Mouse (Mus musculus) intestine, embryonic 16.5 days (tissue): Measurements from ENCODE around the gene Rcsd1. TPM values are rescaled to one million over a fixed set of nuclear protein-coding genes. Genes with fewer than 3 reads are reported as not detected.

Experiments
- ATAC-seq: fragments of 200-750 bp; cut with Nextera tagmentation; 2 replicates; pipeline ENCODE4 v1.8.0; 2017; ENCODE audit warnings: moderate TSS enrichment, moderate library complexity
- H3K27ac ChIP-seq: fragments of 300-500 bp; sonication (generic); 2 replicates; pipeline ENCODE4 v1.5.1; 2014; ENCODE audit warnings: mild to moderate bottlenecking, low read length
- H3K27me3 ChIP-seq: fragments of 300-500 bp; sonication (generic); replicated peaks from 2 replicates; pipeline ENCODE4 v1.6.1; 2014; ENCODE audit warnings: low read length, control low read depth, mixed read lengths; ENCODE audit not compliant: control insufficient read depth, insufficient read depth
- H3K36me3 ChIP-seq: fragments of 300-500 bp; sonication (generic); 2 replicates; pipeline ENCODE4 v1.6.1; 2014; ENCODE audit warnings: low read length, control low read depth; ENCODE audit not compliant: control insufficient read depth, insufficient read depth
- H3K4me1 ChIP-seq: fragments of 300-500 bp; sonication (generic); 2 replicates; pipeline ENCODE4 v1.6.1; 2014; ENCODE audit warnings: low read length, control low read depth, mixed read lengths; ENCODE audit not compliant: control insufficient read depth, insufficient read depth
- H3K4me2 ChIP-seq: fragments of 300-500 bp; sonication (generic); 2 replicates; pipeline ENCODE4 v1.6.1; 2014; ENCODE audit warnings: low read depth, low read length, control low read depth
- H3K4me3 ChIP-seq: fragments of 300-500 bp; sonication (generic); 2 replicates; pipeline ENCODE4 v1.5.1; 2014; ENCODE audit warnings: mild to moderate bottlenecking, low read length
- H3K9ac ChIP-seq: fragments of 300-500 bp; sonication (generic); 2 replicates; pipeline ENCODE4 v1.6.1; 2014; ENCODE audit warnings: low read depth, low read length
- H3K9me3 ChIP-seq: fragments of 300-500 bp; sonication (generic); 2 replicates; pipeline ENCODE4 v1.6.1; 2016; ENCODE audit warnings: low read length, control low read depth; ENCODE audit not compliant: control insufficient read depth
- WGBS: fragments of 180-500 bp; shearing (Covaris S2); extraction: QIAGEN DNeasy Blood & Tissue Kit; methylation state at CpG from one replicate; pipeline ENCODE4 v1.1.7; 2014; 5-methylcytosine and 5-hydroxymethylcytosine counted together
- polyA plus RNA-seq: library from polyadenylated mRNA; unstranded; fragments of >200 nt; fragmentation: Nextera tagmentation; extraction: Ambion mirVana; gene quantifications from 2 replicates; pipeline ENCODE4 v1.2.1, GENCODE M21; 2015

The Rcsd1 gene
- polyA plus RNA-seq, 1 experiment from 2014 or later = 32.4 TPM

DNA sequence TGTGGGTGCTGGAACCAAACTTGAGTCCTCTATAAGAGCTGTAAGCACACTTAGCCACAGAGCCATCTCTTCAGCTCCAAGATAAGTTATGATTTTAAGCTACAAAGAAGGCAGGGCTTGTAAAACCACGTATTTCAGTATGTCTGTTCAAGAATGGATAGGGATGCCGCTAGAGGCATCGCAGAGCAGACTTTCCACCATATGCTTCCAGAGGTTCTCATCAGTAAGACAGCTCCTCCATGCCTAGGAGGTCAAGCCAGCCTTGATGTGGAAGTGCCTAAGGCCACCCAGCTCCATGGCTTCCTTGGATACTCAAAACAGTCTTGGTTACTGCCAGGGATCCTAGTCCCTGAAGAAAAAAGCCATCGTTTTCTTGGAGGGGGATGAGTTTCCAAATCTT lies 64.5 kb downstream of the Rcsd1 start:
- H3K36me3 ChIP-seq = no peaks in the 10 kb centered on the region
- no peak overlapping the region for H3K4me3 ChIP-seq
- ATAC-seq = no peak
- no peak overlapping the region for H3K9ac ChIP-seq
- H3K4me1 ChIP-seq = no peaks in the 10 kb centered on the region
- no peaks in the 10 kb centered on the region for H3K27me3 ChIP-seq
- no peaks in the 10 kb centered on the region for H3K9me3 ChIP-seq
- WGBS = 68% methylated on average over 4 of the region's 4 CpGs
- no peak overlapping the region for H3K4me2 ChIP-seq
- H3K27ac ChIP-seq = no peak overlapping the region

DNA sequence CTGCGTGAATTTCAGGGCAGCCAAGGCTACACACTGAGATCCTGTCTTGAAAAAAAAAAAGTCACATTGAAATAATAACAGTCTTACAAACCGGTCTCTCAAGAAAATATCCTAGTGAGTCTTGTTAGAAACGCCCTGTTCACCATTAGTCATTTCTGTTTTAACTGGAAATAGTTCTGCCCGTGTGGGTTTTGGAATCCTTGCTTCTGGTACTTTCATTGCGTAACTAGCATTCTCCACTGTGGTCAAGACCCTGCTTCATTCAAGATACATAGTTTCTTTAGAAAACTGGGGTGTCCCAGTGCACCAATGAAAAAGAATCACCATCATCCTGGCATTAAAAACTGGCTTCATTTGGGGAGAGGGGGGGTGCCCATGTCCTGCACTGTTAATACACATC lies 65.8 kb downstream of the Rcsd1 start:
- no peak overlapping the region for H3K9ac ChIP-seq
- no peaks in the 10 kb centered on the region for H3K9me3 ChIP-seq
- H3K27ac ChIP-seq = no peak overlapping the region
- no peaks in the 10 kb centered on the region for H3K27me3 ChIP-seq
- H3K4me3 ChIP-seq = no peak overlapping the region
- peaks cover 8% of the 10 kb centered on the region for H3K4me1 ChIP-seq
- WGBS = 66% methylated on average over 5 of the region's 5 CpGs
- no peaks in the 10 kb centered on the region for H3K36me3 ChIP-seq
- H3K4me2 ChIP-seq = no peak overlapping the region
- ATAC-seq = no peak

DNA sequence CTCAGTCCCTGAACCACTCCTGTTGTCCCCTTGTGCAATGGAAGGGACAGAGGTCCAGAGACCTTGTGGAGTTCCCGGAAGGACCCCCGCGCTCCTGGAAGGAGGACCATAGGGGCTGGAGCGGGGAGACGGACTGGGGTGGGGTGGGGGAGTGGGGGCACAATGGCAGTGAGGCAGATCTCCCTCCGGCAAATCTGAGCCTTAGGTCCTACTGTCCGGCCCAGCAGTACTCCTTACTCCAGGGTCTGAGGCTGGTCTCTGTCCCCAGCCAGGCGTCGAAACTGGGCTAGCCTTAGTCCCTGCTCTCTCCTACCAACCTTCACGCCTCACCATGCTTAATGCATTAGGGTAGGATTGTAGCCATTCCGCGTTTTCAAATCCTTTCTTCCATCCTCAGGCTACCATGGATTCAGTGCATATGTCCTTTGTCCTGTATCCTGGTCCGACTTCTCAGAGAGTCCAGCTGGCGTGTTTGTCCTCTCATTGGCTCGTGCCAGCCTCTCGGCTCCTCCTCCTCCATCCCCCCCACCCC lies 66.7 kb downstream of the Rcsd1 start:
- WGBS = under 1% methylated on average over 16 of the region's 16 CpGs

GRCm38 (mm10) chr1:165641786-165642771 lies 67.5 kb downstream of the Rcsd1 start:
- H3K9ac ChIP-seq = peak overlapping the region; percentile 91
- no peaks in the 10 kb centered on the region for H3K9me3 ChIP-seq
- no peaks in the 10 kb centered on the region for H3K36me3 ChIP-seq
- no peaks in the 10 kb centered on the region for H3K27me3 ChIP-seq
- peaks cover 8% of the 10 kb centered on the region for H3K4me1 ChIP-seq
- under 1% methylated on average over 75 of the region's 75 CpGs for WGBS
- H3K27ac ChIP-seq = peak overlapping the region; percentile 96
- H3K4me3 ChIP-seq = peak overlapping the region; percentile 95
- peak; percentile 91 for ATAC-seq
- H3K4me2 ChIP-seq = peak overlapping the region; percentile 76

More for the DNA sequence above, 66.7 kb downstream of the Rcsd1 start:
- ATAC-seq = peak; percentile 72
- peak overlapping the region; percentile 95 for H3K4me3 ChIP-seq
- H3K27ac ChIP-seq = peak overlapping the region; percentile 96
- H3K9ac ChIP-seq = peak overlapping the region; percentile 91
- H3K4me1 ChIP-seq = peaks cover 8% of the 10 kb centered on the region
- no peaks in the 10 kb centered on the region for H3K9me3 ChIP-seq
- no peaks in the 10 kb centered on the region for H3K36me3 ChIP-seq
- H3K4me2 ChIP-seq = peak overlapping the region; percentile 76
- no peaks in the 10 kb centered on the region for H3K27me3 ChIP-seq

- Histone ChIP-seq H3K4me3 (peak overlapping the region; percentile 95), H3K9ac (peak overlapping the region; percentile 72), H3K27me3 (no peaks in the 10 kb centered on the region), H3K4me2 (0 out of 2 replicates have a peak overlapping the region, but pooled peaks have one; percentile 15), H3K4me1 (peaks cover 8% of the 10 kb centered on the region), H3K9me3 (no peaks in the 10 kb centered on the region), H3K27ac (no peak overlapping the region), H3K36me3 (no peaks in the 10 kb centered on the region)
- ATAC-seq = peak; percentile 65
- 7% methylated on average over 16 of the region's 16 CpGs for WGBS
Observed at GRCm38 (mm10) chr1:165641271-165641771, 68.2 kb downstream of the Rcsd1 start.

- no peak for ATAC-seq
- H3K9ac ChIP-seq = no peak overlapping the region
- H3K4me1 ChIP-seq = peaks cover 26% of the 10 kb centered on the region
- no peaks in the 10 kb centered on the region for H3K27me3 ChIP-seq
- 85% methylated on average over 8 of the region's 8 CpGs for WGBS
- no peak overlapping the region for H3K4me2 ChIP-seq
- H3K9me3 ChIP-seq = no peaks in the 10 kb centered on the region
- no peaks in the 10 kb centered on the region for H3K36me3 ChIP-seq
- no peak overlapping the region for H3K27ac ChIP-seq
- no peak overlapping the region for H3K4me3 ChIP-seq
Observed at GRCm38 (mm10) chr1:165636289-165636688, 73.3 kb downstream of the Rcsd1 start.

- Histone ChIP-seq H3K4me1 (peaks cover 32% of the 10 kb centered on the region), H3K27me3 (no peaks in the 10 kb centered on the region), H3K9me3 (no peaks in the 10 kb centered on the region), H3K4me2 (peak overlapping the region; percentile 84), H3K4me3 (peak overlapping the region; percentile 88), H3K9ac (peak overlapping the region; percentile 75; the same call in 1 of the 2 replicates), H3K36me3 (no peaks in the 10 kb centered on the region), H3K27ac (peak overlapping the region; percentile 92)
- peak; percentile 10 for ATAC-seq
- 26% methylated on average over 17 of the region's 17 CpGs for WGBS
Observed at GRCm38 (mm10) chr1:165635055-165635897, 74.3 kb downstream of the Rcsd1 start.

DNA sequence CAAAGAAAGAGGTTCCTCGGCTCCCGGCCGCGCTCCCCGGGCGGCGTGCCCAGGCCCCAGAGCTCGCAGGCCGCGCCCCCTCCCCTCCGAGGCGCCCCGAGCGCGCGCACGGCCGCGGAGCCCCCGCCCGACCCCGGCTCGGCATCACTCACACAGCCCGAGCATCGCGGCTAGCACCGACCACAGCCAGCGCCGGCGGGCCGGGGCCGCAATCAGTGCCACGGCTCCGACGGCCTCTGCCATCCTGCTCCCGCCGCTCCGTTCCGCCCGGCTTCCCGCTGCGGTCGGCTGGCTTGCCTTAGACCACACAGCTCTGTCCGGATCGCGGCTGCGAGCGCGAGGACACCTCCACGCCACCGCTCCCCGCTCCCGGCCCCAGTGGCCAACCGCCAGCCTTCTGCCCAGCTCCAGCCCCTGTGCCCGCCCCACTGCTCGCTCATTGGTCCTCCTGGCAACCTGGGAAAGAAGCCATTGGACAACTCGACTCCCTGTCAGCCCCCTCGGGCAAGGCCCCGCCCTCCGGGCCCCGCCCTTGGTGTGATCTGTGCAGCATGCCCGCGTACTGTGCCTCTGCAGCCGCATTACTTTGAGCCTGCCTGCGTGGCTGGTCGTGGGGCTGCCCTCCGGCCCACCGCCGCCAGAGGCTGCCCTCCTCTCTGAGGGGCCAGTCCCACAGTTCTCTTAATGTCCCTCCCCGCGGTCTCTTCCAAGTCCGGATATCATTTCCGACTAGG lies 75.2 kb downstream of the Rcsd1 start, which contains the start of gene Mpzl1:
Gene Mpzl1, minus strand, starts transcription at position 388 of the 734 bp plus-strand sequence.
- peaks cover 36% of the 10 kb centered on the region for H3K4me1 ChIP-seq
- H3K9ac ChIP-seq = peak within 1 kb of the TSS; percentile 89

More for the DNA sequence above, 75.2 kb downstream of the Rcsd1 start, which contains the start of gene Mpzl1:
- Histone ChIP-seq H3K36me3 (no peaks in the 10 kb centered on the region), H3K4me3 (peak within 1 kb of the TSS; percentile 88), H3K4me2 (peak within 1 kb of the TSS; percentile 84), H3K9me3 (no peaks in the 10 kb centered on the region), H3K27me3 (no peaks in the 10 kb centered on the region), H3K27ac (peak within 1 kb of the TSS; percentile 96)
- WGBS = 1% methylated on average over 66 of the region's 73 CpGs
- peak; percentile 98 for ATAC-seq
